Mouse (Mus musculus) gastrocnemius, adult 2 months (tissue): ENCODE measurements around the gene Cldn10. TPM values are rescaled to one million over a fixed set of nuclear protein-coding genes. Genes with fewer than 3 reads are reported as not detected.

ENCODE experiments used
- DNase-seq: peaks from one replicate; pipeline ENCODE4 v3.0.0; 2022
- H3K27ac ChIP-seq: fragments of 200-600 bp; 2 replicates; pipeline ENCODE4 v1.8.1; 2022; ENCODE audit warnings: mild to moderate bottlenecking
- H3K4me3 ChIP-seq: fragments of 200-600 bp; 2 replicates; pipeline ENCODE4 v1.8.1; 2022; ENCODE audit warnings: mild to moderate bottlenecking, moderate library complexity
- CTCF ChIP-seq: fragments of 200-600 bp; IDR thresholded peaks from 2 replicates; pipeline ENCODE4 v1.8.1; 2022; ENCODE audit warnings: antibody characterized with exemption, mild to moderate bottlenecking, moderate library complexity
- intact Hi-C: fragments of 180-260 bp; cut with DNase I; formaldehyde crosslinking; loops from one replicate; pipeline ENCODE4 v1.15.1; 2025
- total RNA-seq, 2 experiments: library from RNA; stranded (reverse); gene quantifications; 2 replicates each; pipeline ENCODE4 v1.2.3; 2021

The Cldn10 gene
- total RNA-seq, 2 experiments from 2014 or later: not detected

- intact Hi-C loops: no loop called here
- Histone ChIP-seq H3K27ac (no peak overlapping the region), H3K4me3 (no peak overlapping the region)
- DNase-seq: no peak
- no peak for TF ChIP-seq CTCF
Observed at GRCm38 (mm10) chr14:118895228-118895627, 107.5 kb downstream of the Cldn10 start.

GRCm38 (mm10) chr14:118895655-118896054, 107.9 kb downstream of the Cldn10 start:
- TF ChIP-seq CTCF: no peak
- intact Hi-C loops: no loop called here
- Histone ChIP-seq H3K27ac (no peak overlapping the region), H3K4me3 (no peak overlapping the region)
- no peak for DNase-seq

DNA sequence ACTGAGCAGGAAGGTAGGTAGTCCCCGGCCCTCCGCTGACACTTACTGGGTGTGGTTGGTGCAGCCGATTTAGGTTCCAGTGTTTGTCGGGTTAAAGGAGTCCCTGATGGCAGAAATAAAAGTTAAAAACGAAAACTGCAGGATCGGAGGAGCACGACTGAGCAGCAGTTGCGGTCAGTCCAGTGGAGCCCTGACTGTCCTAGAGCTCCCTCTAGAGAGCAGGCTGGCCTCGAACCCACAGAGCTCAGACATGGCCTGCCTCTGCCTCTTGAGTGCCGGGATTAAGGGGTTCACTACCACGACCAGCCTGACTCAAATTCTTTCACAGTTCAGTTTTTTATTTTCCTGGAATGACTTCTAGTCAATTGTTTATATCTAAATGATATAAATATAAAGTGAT, 112.2 kb downstream of the Cldn10 start:
- peak overlapping the region; percentile 49; the same call in 1 of the 2 replicates for H3K27ac ChIP-seq
- TF ChIP-seq CTCF: peak; percentile 21; the same call in 1 of the 2 replicates
- DNase-seq: no peak
- intact Hi-C loops: loop anchor here (10.0 kb wide), 1 partner anchor 75 kb away; no protein-coding TSS in a partner anchor
- H3K4me3 ChIP-seq: 0 out of 2 replicates have a peak overlapping the region, but pooled peaks have one; percentile 19

DNA sequence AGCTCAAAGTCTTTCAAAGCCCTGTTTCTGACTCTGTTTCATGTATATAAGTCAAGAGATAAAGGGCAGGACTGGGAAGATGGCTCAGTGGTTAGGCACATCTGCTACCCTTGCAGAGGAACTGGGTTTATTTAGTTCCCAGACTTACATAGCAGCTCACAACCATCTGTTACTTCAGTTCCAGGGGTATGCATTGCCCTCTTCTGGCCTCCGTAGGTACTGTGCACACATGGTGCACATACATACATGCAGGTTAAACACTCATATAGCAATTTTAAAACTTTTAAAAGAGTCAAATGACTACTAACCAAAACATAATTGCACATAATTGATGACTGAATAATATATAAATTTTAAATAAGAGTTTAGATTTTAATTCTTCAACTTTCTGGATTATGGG, 113.2 kb downstream of the Cldn10 start:
- DNase-seq: no peak
- TF ChIP-seq CTCF: no peak
- intact Hi-C loops: loop anchor here (10.0 kb wide), 1 partner anchor 76 kb away; no protein-coding TSS in a partner anchor
- Histone ChIP-seq H3K27ac (no peak overlapping the region), H3K4me3 (no peak overlapping the region)

DNA sequence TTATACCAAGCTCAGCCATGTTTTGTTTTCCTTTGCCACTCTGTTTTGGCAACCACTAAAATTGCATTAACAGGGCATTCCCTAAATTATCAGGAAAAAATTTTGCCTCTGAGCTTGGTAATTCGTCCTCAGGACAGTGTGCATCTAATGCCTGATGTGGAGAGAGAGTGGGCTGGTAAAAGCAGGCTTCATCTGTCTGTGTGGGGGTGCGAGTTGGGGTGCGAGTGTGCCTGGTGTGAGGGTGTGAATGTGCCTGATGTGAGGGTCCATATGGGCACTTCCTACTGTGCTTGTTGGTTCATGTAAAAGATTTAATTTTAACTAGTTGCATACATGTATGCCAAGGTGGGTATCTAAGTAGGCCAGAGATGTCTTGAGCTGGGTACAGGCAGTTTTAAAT, 115.7 kb downstream of the Cldn10 start:
- no peak for TF ChIP-seq CTCF
- DNase-seq: no peak
- H3K27ac ChIP-seq: no peak overlapping the region
- no peak overlapping the region for H3K4me3 ChIP-seq
- intact Hi-C loops: loop anchor here (10.0 kb wide), 1 partner anchor 79 kb away; no protein-coding TSS in a partner anchor

GRCm38 (mm10) chr14:118903867-118904562, 116.3 kb downstream of the Cldn10 start:
- intact Hi-C loops: loop anchor here (10.0 kb wide), 1 partner anchor 79 kb away; no protein-coding TSS in a partner anchor
- H3K4me3 ChIP-seq: no peak overlapping the region
- TF ChIP-seq CTCF: no peak
- DNase-seq: no peak
- H3K27ac ChIP-seq: no peak overlapping the region

GRCm38 (mm10) chr14:118907592-118907991, 119.9 kb downstream of the Cldn10 start:
- Histone ChIP-seq H3K27ac (no peak overlapping the region), H3K4me3 (no peak overlapping the region)
- intact Hi-C loops: loop anchor here (10.0 kb wide), 1 partner anchor 83 kb away; no protein-coding TSS in a partner anchor
- TF ChIP-seq CTCF: no peak
- DNase-seq: no peak

DNA sequence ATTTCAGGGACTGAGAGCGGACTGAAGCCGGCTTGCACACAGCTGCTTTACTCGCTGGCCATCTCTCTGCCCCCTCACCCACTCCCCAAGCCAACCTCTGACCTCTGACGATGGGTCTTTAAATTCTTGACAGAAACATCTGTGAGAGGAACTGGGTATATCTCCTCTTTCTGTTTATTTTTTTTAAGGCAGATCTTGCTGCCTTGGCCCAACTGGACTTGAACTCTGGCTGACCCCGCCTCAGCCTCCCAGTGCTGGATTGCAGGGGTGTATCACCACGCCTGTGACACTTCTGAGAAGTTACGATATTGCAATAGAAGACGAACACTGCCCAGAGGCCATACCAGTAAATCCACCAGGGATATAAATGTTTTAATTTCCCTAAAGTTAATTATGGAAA, 122.2 kb downstream of the Cldn10 start:
- intact Hi-C loops: loop anchor here (5.0 to 10.0 kb wide), 3 partner anchors 75 to 117 kb away; no protein-coding TSS in a partner anchor
- peak; percentile 71 for DNase-seq
- Histone ChIP-seq H3K27ac (peak overlapping the region; percentile 79), H3K4me3 (peak overlapping the region; percentile 65)
- TF ChIP-seq CTCF: no peak

- peak; percentile 75 for TF ChIP-seq CTCF
- Histone ChIP-seq H3K4me3 (peak overlapping the region; percentile 65), H3K27ac (peak overlapping the region; percentile 79)
- DNase-seq: peak; percentile 81
- intact Hi-C loops: loop anchor here (5.0 to 10.0 kb wide), 2 partner anchors 74 to 117 kb away; no protein-coding TSS in a partner anchor
Observed at GRCm38 (mm10) chr14:118910332-118911222, 122.9 kb downstream of the Cldn10 start.

- intact Hi-C loops: loop anchor here (5.0 to 10.0 kb wide), 2 partner anchors 73 to 116 kb away; no protein-coding TSS in a partner anchor
- DNase-seq: no peak
- TF ChIP-seq CTCF: no peak
- H3K4me3 ChIP-seq: no peak overlapping the region
- H3K27ac ChIP-seq: no peak overlapping the region
Observed at GRCm38 (mm10) chr14:118911521-118911920, 123.8 kb downstream of the Cldn10 start.

- intact Hi-C loops: loop anchor here (5.0 to 10.0 kb wide), 2 partner anchors 71 to 114 kb away; no protein-coding TSS in a partner anchor
- TF ChIP-seq CTCF: no peak
- no peak overlapping the region for H3K27ac ChIP-seq
- no peak for DNase-seq
- no peak overlapping the region for H3K4me3 ChIP-seq
Observed at GRCm38 (mm10) chr14:118913651-118914050, 125.9 kb downstream of the Cldn10 start.

DNA sequence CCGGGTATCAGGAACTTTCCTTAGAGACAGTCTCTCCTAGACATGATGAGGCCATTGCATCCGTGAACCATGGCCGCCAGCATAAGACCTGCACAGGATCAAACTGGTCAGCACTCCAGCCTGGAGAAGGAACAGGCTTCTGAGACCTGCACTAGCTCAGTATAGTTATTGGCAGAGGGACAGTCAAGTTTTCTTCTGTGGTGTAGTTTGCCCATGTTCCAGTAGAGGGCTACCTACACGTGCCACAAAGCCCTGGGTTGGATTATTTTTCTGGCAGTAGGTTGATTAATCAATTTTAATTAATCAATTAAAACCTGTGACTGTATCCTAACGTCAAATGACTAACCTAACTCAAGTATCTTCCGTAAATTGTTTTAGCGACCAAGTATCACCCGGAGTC, 131.3 kb downstream of the Cldn10 start:
- H3K4me3 ChIP-seq: no peak overlapping the region
- DNase-seq: no peak
- intact Hi-C loops: loop anchor here (10.0 kb wide), 1 partner anchor 66 kb away; no protein-coding TSS in a partner anchor
- TF ChIP-seq CTCF: peak; percentile 66
- H3K27ac ChIP-seq: no peak overlapping the region
